Mouse (Mus musculus) C2C12 (cell line): Measurements from ENCODE around the gene Simc1.

Experiments
- CTCF ChIP-seq: IDR thresholded peaks from one replicate; pipeline ENCODE4 v1.5.1; 2011; ENCODE audit not compliant: control insufficient read depth, insufficient read depth, insufficient read length
- MAX ChIP-seq: IDR thresholded peaks from one replicate; pipeline ENCODE4 v1.6.1; 2011; ENCODE audit warnings: mild to moderate bottlenecking, control low read depth

DNA sequence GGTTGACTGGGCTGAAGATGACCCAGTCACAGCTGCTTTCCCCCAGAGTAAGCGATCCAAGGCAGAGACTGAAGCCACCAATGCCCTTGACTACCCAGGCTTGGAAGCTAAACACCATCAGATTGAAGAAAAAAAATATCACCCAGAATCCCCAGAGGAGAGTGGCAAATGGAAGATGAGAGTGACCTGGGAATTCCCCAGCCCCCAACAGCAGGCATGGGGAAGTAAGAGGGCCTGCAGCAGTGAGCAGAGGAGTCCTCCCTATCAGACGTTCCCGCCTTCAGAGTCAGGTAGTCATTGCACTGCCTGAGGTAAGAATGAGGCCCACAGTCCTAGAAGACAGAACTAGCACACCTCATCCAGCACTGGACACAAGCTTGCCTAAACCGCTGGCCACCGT lies 13.2 kb upstream of the Simc1 start:
- no peak for TF ChIP-seq CTCF
- TF ChIP-seq MAX: no peak
